Mouse (Mus musculus) thymus, adult 2 months (tissue): ENCODE results near the gene Ddx25. TPM values are rescaled to one million over a fixed set of nuclear protein-coding genes. Genes with fewer than 3 reads are reported as not detected.

Source experiments
- DNase-seq: peaks from one replicate; pipeline ENCODE4 v3.0.0; 2021
- H3K27ac ChIP-seq: fragments of 200-500 bp; 2 replicates; pipeline ENCODE4 v1.5.1; 2012; ENCODE audit warnings: low read length, control low read depth; ENCODE audit not compliant: control insufficient read depth, insufficient read depth
- H3K27me3 ChIP-seq: fragments of 200-500 bp; 2 replicates; pipeline ENCODE4 v1.6.1; 2012; ENCODE audit warnings: mild to moderate bottlenecking, low read length, moderate library complexity, mixed read lengths; ENCODE audit not compliant: control insufficient read depth, insufficient read depth
- H3K36me3 ChIP-seq: fragments of 200-500 bp; 2 replicates; pipeline ENCODE4 v1.6.1; 2012; ENCODE audit warnings: mild to moderate bottlenecking, low read length, moderate library complexity; ENCODE audit not compliant: control insufficient read depth, insufficient read depth
- H3K4me1 ChIP-seq: fragments of 200-500 bp; replicated peaks from 2 replicates; pipeline ENCODE4 v1.6.1; 2012; ENCODE audit warnings: low read length; ENCODE audit not compliant: control insufficient read depth, insufficient read depth
- H3K4me3 ChIP-seq: fragments of 200-500 bp; 2 replicates; pipeline ENCODE4 v1.5.1; 2012; ENCODE audit warnings: mild to moderate bottlenecking, low read length, control low read depth, moderate library complexity; ENCODE audit not compliant: control insufficient read depth, insufficient read depth
- CTCF ChIP-seq: fragments of 200-500 bp; IDR thresholded peaks from 2 replicates; pipeline ENCODE4 v1.5.1; 2012; ENCODE audit warnings: mild to moderate bottlenecking, control low read depth, low read length, moderate library complexity, borderline replicate concordance; ENCODE audit not compliant: control insufficient read depth, poor library complexity, insufficient read depth; ENCODE audit errors: extremely low read depth
- POLR2A ChIP-seq: fragments of 200-500 bp; IDR thresholded peaks from 2 replicates; pipeline ENCODE4 v1.6.1; 2012; ENCODE audit warnings: mild to moderate bottlenecking, low read length, control low read depth, moderate library complexity; ENCODE audit not compliant: control insufficient read depth, poor library complexity, insufficient read depth; ENCODE audit errors: extremely low read depth
- WGBS: fragments of 180-500 bp; shearing (Covaris S2); methylation state at CpG from one replicate; pipeline ENCODE4 v1.1.7; 2018; 5-methylcytosine and 5-hydroxymethylcytosine counted together
- polyA plus RNA-seq: library from polyadenylated mRNA; depleted of rRNA; stranded (reverse); fragments of >200 nt; gene quantifications from 2 replicates; pipeline ENCODE4 v1.2.3, GENCODE M21; 2012

The Ddx25 gene
- polyA plus RNA-seq, 1 experiment, result 0.03 TPM

DNA sequence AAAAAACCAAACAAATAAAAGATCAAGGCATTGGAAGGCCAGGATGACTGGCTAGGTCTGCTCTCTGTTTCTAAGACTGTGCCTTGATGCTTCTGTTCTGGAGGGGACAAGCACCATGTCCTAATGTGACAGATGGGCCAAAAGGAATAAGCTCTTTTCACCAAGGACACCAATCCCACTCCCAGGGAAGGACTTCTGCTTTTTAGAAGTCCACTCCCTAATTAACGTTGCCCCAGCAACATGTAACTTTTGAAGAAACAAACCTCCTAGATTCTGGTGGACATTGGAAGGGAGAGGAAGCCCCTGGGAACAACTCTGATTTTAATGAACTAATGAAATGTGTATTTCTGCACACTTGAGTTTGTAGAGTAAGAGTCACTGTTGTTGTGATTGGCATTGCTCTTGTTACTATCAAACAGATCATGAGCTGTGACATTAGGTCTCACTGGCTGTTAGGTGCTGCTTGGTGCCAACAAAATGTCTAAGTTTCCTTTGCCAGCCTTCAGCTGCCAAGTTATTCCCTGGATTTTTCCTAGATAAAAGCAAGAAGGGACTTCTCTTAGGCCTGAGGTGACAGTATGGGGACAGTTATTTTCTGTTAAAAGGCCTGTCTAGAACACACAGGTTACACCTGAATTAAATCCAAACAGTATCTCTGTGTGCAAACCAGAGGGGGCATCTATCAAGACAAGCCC is 35.4 kb downstream of the Ddx25 start:
- WGBS, result 53% methylated on average over 1 of the region's 1 CpGs
- TF ChIP-seq CTCF, result no peak
- TF ChIP-seq POLR2A, result no peak
- no peaks in the 10 kb centered on the region for H3K27me3 ChIP-seq
- H3K4me3 ChIP-seq, result no peak overlapping the region
- no peaks in the 10 kb centered on the region for H3K36me3 ChIP-seq
- no peaks in the 10 kb centered on the region for H3K4me1 ChIP-seq
- DNase-seq, result no peak
- no peak overlapping the region for H3K27ac ChIP-seq

DNA sequence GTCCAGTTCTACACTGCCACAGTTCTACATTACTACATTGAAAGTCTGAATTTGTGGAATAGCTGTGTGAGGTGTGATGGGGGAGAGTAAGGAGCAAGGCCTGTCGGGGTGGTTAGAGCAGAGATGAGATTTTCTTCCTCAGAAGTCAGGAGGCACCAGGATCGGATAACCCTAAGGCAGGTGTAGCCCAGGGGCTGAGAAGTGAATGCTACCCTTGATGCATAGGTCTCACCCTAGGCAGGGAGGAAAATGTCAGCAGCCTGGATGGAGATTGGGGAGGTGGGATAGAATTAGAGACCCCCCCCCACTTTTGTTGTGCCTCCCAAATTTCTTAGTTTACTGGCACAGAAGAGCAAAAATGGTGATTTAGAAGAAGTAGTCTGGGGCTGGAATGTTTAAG is 36.1 kb downstream of the Ddx25 start:
- no peak overlapping the region for H3K27ac ChIP-seq
- no peaks in the 10 kb centered on the region for H3K27me3 ChIP-seq
- DNase-seq, result no peak
- no peaks in the 10 kb centered on the region for H3K4me1 ChIP-seq
- no peaks in the 10 kb centered on the region for H3K36me3 ChIP-seq
- TF ChIP-seq POLR2A, result no peak
- no peak for TF ChIP-seq CTCF
- WGBS, result 89% methylated on average over 2 of the region's 2 CpGs
- H3K4me3 ChIP-seq, result no peak overlapping the region

DNA sequence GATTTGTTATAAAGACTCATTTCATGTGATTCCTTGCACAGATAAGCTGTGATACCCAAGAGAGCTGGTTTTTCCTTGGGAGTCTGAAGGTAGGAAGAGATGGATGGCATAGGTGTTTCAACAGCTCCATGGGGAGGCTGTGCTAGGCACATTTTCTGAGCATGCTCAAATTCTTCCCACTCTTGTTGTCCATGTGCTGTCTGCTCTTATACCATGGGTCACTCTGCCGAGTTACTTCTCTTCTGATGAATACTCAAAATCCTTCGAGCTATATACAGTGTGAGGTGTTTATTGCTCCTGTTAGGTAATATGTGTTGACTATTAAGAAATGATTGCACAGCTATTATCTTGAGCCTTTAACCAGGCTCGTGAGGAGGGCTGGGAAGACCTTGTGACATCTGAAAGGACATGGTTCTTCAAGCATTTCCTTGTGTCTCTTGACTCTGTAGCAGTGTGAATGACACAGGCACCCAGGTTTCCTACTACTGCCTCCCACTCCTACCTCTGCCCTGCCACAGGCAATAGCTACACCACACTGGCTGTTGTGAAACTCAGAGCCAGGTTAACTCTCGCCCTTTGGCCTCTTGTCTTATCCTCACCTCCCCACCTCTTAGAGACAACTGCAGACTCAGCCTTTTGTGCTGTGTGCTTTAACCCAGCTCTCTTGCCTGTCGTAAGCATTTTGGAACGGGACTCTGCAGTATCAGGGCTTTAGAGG is 37.5 kb downstream of the Ddx25 start:
- no peak for TF ChIP-seq CTCF
- no peak for TF ChIP-seq POLR2A
- DNase-seq, result no peak

DNA sequence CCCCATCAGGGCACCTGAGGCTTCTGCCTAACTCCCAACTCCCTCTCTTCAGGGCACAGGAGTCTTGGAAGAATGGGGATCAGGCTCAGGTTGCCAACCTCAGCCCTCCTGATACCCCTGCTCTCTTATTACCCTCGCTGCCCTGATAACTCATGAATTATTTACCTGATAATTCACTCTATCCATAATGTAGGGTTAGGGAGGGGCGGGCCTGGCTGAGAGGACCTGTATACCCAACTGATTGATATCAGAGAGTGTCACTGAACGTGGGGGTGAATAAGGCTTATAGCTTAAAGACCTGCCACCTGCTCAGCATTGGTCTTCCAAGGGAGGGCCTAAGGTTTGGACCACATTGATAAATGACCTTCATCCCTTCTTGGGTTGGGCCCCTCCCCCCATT is 40.2 kb downstream of the Ddx25 start, which contains the start of gene Gm1113:
Gm1113 (minus strand) TSS at position 101 of the 400 bp plus-strand sequence.
- WGBS, result 84% methylated on average over 3 of the region's 3 CpGs
- Histone ChIP-seq H3K36me3 (no peaks in the 10 kb centered on the region), H3K27me3 (no peaks in the 10 kb centered on the region), H3K27ac (no peak within 1 kb of the TSS), H3K4me1 (no peaks in the 10 kb centered on the region), H3K4me3 (no peak within 1 kb of the TSS)
- DNase-seq, result no peak
- TF ChIP-seq POLR2A (no peak), CTCF (no peak)

More for the DNA sequence above, 37.5 kb downstream of the Ddx25 start:
- Histone ChIP-seq H3K27ac (no peak overlapping the region), H3K36me3 (no peaks in the 10 kb centered on the region), H3K27me3 (no peaks in the 10 kb centered on the region), H3K4me1 (no peaks in the 10 kb centered on the region), H3K4me3 (no peak overlapping the region)
- WGBS, result 85% methylated on average over 6 of the region's 6 CpGs

DNA sequence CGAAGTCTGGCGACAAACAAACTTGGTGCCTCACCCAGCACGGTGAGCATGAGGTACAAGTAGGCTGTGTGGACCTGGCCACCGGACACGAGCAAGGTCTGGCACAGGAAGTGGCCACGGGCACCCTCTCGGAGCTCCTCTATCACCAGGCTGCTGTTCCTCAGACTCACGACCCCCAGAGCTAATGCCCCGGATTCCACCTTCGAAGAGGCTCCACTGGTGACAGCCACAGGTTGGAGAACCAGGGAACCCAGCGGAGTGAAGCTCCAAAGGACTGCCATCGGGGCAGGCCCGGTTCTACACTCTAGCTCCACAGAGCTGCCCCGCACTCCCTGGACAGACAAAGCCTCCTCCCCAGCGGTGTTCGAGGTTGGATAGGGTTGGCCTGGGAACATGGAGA is 41.6 kb downstream of the Ddx25 start:
- WGBS, result 92% methylated on average over 16 of the region's 16 CpGs

DNA sequence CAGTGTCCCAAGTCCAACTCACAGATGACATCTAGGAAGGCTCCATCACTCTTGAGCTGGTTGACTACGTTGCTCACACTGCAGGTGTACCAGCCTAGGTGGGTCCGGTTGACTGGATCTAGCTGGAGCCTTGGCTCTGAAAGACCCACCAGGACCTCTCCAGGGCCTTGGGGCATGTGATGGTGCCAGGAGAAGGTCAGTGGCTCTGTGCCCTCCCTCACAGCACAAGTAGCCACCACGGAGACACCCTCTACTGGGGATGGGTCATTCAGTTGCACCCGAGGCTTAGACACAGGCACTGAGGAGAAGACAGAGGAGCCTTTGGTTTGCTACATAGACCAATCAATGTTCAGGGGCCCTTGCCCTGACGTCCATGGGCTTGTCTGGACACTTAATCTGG is 42.1 kb downstream of the Ddx25 start:
- H3K36me3 ChIP-seq, result no peaks in the 10 kb centered on the region
- H3K4me1 ChIP-seq, result no peaks in the 10 kb centered on the region
- 86% methylated on average over 5 of the region's 5 CpGs for WGBS
- no peak overlapping the region for H3K27ac ChIP-seq
- H3K27me3 ChIP-seq, result no peaks in the 10 kb centered on the region
- DNase-seq, result no peak
- H3K4me3 ChIP-seq, result no peak overlapping the region
- no peak for TF ChIP-seq POLR2A
- TF ChIP-seq CTCF, result no peak

More for the DNA sequence above, 41.6 kb downstream of the Ddx25 start:
- Histone ChIP-seq H3K27ac (no peak overlapping the region), H3K36me3 (no peaks in the 10 kb centered on the region), H3K4me1 (no peaks in the 10 kb centered on the region), H3K4me3 (no peak overlapping the region), H3K27me3 (no peaks in the 10 kb centered on the region)
- TF ChIP-seq POLR2A, result no peak
- TF ChIP-seq CTCF, result no peak
- no peak for DNase-seq
